Mouse (Mus musculus) liver, embryonic 12.5 days (tissue): Measurements from ENCODE around the gene Ggn. TPM values are rescaled to one million over a fixed set of nuclear protein-coding genes. Genes with fewer than 3 reads are reported as not detected.

Experiments
- ATAC-seq: fragments of 200-750 bp; cut with Nextera tagmentation; 2 replicates; pipeline ENCODE4 v1.8.0; 2017; ENCODE audit warnings: moderate number of reproducible peaks, mild to moderate bottlenecking, moderate library complexity
- H3K27ac ChIP-seq: fragments of 300-500 bp; sonication (generic); 2 replicates; pipeline ENCODE4 v1.5.1; 2016; ENCODE audit warnings: mild to moderate bottlenecking
- H3K27me3 ChIP-seq: fragments of 300-500 bp; sonication (generic); replicated peaks from 2 replicates; pipeline ENCODE4 v1.6.1; 2016; ENCODE audit warnings: mild to moderate bottlenecking, moderate library complexity
- H3K36me3 ChIP-seq: fragments of 300-500 bp; sonication (generic); 2 replicates; pipeline ENCODE4 v1.6.1; 2016; ENCODE audit warnings: mild to moderate bottlenecking, moderate library complexity
- H3K4me1 ChIP-seq: fragments of 300-500 bp; sonication (generic); 2 replicates; pipeline ENCODE4 v1.6.1; 2016
- H3K4me2 ChIP-seq: fragments of 300-500 bp; sonication (generic); 2 replicates; pipeline ENCODE4 v1.6.1; 2016; ENCODE audit warnings: mild to moderate bottlenecking, moderate library complexity
- H3K4me3 ChIP-seq: fragments of 300-500 bp; sonication (generic); 2 replicates; pipeline ENCODE4 v1.5.1; 2016; ENCODE audit warnings: mild to moderate bottlenecking, moderate library complexity
- H3K9ac ChIP-seq: fragments of 300-500 bp; sonication (generic); 2 replicates; pipeline ENCODE4 v1.6.1; 2016; ENCODE audit warnings: mild to moderate bottlenecking, moderate library complexity
- H3K9me3 ChIP-seq: fragments of 300-500 bp; sonication (generic); replicated peaks from 2 replicates; pipeline ENCODE4 v1.6.1; 2016; ENCODE audit warnings: mild to moderate bottlenecking, moderate library complexity
- WGBS: fragments of 180-500 bp; shearing (Covaris S2); methylation state at CpG from one replicate; pipeline ENCODE4 v1.1.7; 2016; ENCODE audit not compliant: insufficient replicate concordance; 5-methylcytosine and 5-hydroxymethylcytosine counted together
- polyA plus RNA-seq: library from polyadenylated mRNA; unstranded; fragments of >200 nt; fragmentation: Nextera tagmentation; extraction: Ambion mirVana; gene quantifications from 2 replicates; pipeline ENCODE4 v1.2.1, GENCODE M21; 2016

Gene Ggn
- polyA plus RNA-seq, 1 experiment from 2014 or later: 0.07 TPM

DNA sequence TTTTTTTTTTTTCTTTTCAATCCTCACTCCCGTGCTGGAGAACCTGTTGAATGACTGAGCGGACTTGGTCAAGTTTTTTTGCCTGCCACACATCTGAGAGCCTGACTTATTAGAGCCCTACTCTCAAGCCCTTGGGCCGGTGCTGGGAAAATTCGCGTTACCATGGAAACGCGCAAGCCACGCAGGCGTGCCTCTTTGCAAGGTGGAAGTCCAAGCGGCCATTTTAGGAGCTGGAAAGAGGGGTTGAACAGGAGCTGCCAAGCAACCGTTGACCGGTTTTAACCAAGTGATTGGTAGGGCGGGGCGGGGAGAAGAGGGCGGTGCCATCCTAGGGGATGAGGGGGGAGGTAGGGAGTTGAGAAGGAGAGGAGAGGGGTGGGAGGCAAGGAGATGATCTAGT lies 44.8 kb downstream of the Ggn start:
- H3K9ac ChIP-seq: no peak overlapping the region
- 0 out of 2 replicates have a peak, but pooled peaks cover 3% of the 10 kb centered on the region for H3K36me3 ChIP-seq
- H3K27me3 ChIP-seq: 0 out of 2 replicates have a peak, but pooled peaks cover 10% of the 10 kb centered on the region
- no peak overlapping the region for H3K27ac ChIP-seq
- peaks cover 26% of the 10 kb centered on the region for H3K4me1 ChIP-seq
- WGBS: 53% methylated on average over 15 of the region's 15 CpGs
- H3K9me3 ChIP-seq: peaks cover 21% of the 10 kb centered on the region
- H3K4me3 ChIP-seq: no peak overlapping the region
- no peak for ATAC-seq
- H3K4me2 ChIP-seq: no peak overlapping the region

Other genes with a start within 250 kb of the Ggn start
- 165 and 166 TPM in 2 replicates for gene Actn4, start 207.9 kb upstream of the Ggn start, polyA plus RNA-seq
- gene Eif3k, start 188.3 kb upstream of the Ggn start, polyA plus RNA-seq: 325 and 336 TPM in 2 replicates
- 33.3 and 35.0 TPM in 2 replicates for gene Map4k1, start 188.2 kb upstream of the Ggn start, polyA plus RNA-seq
- 0.33 and 0.38 TPM in 2 replicates for gene Ryr1, start 45.0 kb upstream of the Ggn start, polyA plus RNA-seq
- gene Rasgrp4, start 35.4 kb upstream of the Ggn start, polyA plus RNA-seq: 0.38 and 0.79 TPM in 2 replicates
- 12.4 and 12.5 TPM in 2 replicates for gene Fam98c, start 14.0 kb upstream of the Ggn start, polyA plus RNA-seq
- gene Spred3, start 201 bp downstream of the Ggn start, polyA plus RNA-seq: 0.72 TPM in 2 replicates
- 170 and 180 TPM in 2 replicates for gene Psmd8, start 10.5 kb downstream of the Ggn start, polyA plus RNA-seq
- 0.26 and 0.48 TPM in 2 replicates for gene Catsperg1, start 43.8 kb downstream of the Ggn start, polyA plus RNA-seq
- gene Kcnk6, start 62.3 kb downstream of the Ggn start, polyA plus RNA-seq: 2.9 and 3.1 TPM in 2 replicates
- gene Yif1b, start 68.1 kb downstream of the Ggn start, polyA plus RNA-seq: 59.2 and 64.3 TPM in 2 replicates
- 3.0 and 3.9 TPM in 2 replicates for gene 2200002D01Rik, start 78.3 kb downstream of the Ggn start, polyA plus RNA-seq
- 25.9 and 28.4 TPM in 2 replicates for gene Spint2, start 111.7 kb downstream of the Ggn start, polyA plus RNA-seq
- gene Ppp1r14a, start 119.1 kb downstream of the Ggn start, polyA plus RNA-seq: 4.6 and 5.1 TPM in 2 replicates
- 2.6 and 3.6 TPM in 2 replicates for gene Dpf1, start 133.7 kb downstream of the Ggn start, polyA plus RNA-seq